Mouse (Mus musculus) layer of hippocampus, adult 11-12 months (tissue): Measurements from ENCODE around the gene Fcgr1.
"Not testable (repeated sequence)": the region's sequence is repeated elsewhere in the genome, so short reads cannot be mapped to it uniquely, and the experiment has no call there.

Experiments
- DNase-seq: peaks from one replicate; pipeline ENCODE4 v3.0.0; 2022; ENCODE audit warnings: low spot score

Gene Fcgr1

DNA sequence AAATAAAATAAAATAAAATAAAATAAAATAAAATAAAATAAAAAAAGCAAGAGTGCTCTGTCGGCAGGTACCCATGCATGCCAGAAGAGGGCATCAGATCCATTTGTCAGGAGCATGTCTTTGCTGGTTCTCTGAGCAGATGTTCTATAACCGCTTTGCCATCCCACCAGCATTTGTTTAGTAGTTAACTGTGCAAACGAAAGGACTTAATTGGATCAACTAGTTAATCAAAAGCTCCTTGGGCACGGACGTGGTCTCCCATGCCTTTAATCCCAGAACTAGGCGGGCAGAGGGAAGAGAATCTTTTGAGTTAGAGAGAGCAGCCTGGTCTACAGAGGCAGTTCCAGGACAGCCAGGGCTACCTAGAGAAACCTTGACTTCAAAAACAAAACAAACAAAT, 33.4 kb upstream of the Fcgr1 start:
- DNase-seq = no peak

DNA sequence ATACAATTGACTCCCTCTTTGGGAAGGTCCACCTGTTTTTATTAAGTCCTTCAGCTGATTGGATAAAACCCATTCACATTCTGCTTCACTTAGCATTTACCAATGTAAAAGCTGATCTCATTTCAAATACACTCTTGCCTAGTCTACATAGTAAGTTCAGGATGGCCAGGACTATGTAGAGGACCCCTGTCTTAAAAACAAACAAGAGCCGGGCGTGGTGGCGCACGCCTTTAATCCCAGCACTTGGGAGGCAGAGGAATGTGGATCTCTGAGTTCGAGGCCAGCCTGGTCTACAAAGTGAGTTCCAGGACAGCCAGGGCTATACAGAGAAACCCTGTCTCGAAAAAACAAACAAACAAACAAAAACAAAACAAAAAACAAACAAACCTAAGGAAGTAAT, 30.0 kb upstream of the Fcgr1 start:
- not testable (repeated sequence) for DNase-seq

DNA sequence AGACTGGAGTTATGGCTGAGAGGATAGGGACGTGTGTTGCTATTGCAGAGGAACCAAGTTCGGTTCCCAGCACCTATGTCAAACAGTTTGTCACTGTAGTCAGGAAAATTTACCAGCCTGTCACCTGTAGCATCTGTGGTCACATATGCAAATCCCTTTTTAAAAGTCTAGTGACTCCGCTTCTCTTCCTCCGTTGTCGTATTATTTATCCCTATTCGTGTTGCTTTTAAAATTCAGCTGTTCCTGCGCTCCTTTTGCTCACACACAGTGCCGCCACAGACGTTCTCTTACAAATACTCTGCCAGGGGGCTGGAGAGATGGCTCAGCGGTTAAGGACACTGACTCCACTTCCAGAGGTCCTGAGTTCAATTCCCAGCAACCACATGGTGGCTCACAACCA, 28.8 kb upstream of the Fcgr1 start:
- no peak for DNase-seq

DNA sequence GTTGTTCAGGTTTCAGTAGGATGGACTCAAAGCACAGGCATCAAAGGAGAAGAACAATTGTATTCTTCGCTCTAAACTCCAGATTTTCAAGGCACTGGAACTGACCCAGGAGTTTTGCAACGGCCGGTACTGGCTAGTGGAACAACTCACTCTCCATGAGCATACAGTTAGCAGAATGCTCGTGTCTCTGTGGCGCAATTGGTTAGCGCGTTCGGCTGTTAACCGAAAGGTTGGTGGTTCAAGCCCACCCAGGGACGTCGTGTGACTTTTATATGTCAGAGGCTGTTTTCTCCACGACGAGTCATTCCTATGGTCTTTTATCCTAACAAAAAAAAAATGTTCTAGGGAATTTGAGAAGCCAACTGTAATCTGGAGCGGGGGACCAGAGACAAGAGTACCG, 28.1 kb upstream of the Fcgr1 start:
- DNase-seq = no peak

DNA sequence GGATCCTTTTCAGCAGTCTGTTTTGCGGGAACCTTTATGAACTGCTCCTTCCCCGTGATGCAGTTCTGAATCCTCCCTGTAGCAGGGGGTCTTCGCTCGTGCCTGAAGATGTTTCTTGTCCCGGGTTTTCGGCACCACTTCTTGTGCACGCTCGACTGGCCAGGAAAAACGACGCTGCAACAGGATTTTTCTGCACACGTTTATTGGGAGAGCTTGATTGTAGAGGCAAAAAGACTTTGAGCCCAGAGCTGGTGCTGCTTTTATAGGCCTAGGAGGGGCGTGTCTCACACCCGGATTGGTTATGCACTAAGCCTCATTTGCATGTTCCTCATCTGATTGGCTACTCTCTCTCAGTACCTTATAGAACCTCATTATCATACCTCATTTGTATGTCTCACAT, 26.2 kb upstream of the Fcgr1 start:
- DNase-seq = not testable (repeated sequence)

DNA sequence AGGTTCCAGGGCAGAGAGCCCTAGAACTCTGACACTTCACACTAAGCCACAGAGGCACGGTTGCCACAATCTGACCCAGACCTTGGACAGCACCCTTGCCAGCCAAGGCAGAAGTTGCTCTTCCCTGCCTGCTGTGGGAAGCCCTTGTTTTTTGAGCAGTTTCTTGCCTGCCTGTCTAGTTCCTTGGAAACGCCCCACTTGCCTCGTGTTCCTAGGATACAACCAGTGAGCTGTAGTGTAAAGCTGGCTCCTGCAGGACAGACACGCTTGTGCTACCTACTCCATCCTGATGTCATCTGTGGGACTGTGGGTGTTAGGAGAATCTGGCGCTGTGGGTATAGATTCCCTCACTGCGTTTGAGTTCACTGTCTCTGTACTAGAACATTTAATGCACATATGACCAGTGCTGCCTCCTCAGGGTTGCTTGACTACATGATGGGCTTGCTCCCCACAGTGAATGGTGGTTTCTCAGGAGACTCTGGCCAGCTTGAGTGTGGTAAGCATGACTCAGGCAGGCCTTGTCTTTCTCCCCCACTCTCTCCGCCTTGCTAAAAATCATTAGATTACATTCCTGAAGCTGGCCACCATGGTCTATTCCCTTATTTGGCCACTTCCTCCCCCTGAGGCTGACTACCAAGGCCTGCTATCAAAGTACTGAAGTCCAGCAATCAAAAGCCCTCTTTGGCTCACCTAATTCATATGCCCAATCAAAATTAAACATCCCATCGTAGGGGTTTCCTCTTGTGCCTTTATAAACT, 18.8 kb upstream of the Fcgr1 start:
- no peak for DNase-seq

DNA sequence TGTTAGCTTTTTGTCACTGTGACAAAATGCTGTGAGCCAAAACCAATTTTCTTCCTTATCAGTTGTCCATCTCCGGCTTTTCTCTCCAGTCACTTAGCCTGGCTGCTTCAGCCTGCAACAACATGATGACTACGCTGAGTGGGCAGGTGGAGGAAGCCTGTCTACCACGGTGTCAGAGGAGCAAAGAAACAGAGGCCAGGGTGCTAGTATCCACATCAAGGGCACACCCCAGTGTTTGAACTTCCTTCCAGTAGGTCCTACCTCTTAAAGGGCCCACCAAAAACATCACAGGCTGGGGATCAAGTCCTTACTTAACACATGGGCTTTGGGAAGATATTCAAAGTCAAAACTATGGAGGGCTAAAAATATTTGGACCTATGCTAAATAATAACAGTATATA, 15.7 kb upstream of the Fcgr1 start:
- DNase-seq = no peak

DNA sequence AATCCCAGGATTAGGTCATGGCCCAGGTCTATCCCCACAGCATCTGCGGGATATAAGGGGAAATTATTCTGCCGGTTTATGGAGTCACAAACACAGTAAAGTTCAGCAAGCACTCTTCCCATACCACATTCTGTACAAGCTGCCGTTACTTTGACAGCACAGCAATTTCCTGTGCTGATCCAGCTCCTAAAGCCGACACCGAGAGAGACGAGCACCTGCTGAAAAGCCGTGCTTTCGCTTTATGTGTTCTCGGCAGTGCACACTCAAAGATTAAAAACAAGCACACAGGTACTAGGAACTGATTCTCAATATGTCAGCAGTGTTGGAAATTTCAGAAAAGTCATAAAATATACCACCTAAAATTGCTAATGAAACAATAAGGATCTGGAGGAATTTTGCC, 12.7 kb upstream of the Fcgr1 start:
- no peak for DNase-seq

DNA sequence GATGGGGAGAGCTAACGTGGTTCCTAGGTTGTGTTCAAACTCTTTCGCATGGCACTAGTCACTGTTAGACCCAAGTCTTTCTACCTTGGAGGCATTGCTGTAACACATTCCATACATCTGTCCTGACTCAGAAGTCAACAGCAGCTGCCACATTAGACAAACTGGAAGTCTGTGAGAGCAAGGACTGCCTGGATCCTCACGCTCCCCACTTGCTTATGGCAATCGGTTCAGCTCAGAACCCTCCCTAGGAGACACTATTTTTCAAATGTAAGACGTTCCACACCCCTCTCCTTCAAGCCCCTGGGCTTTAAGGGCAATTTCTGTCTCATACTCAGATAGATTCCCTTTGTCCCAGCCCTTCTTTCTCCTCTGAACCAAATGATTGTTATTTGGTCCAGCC, 8.3 kb upstream of the Fcgr1 start:
- no peak for DNase-seq

DNA sequence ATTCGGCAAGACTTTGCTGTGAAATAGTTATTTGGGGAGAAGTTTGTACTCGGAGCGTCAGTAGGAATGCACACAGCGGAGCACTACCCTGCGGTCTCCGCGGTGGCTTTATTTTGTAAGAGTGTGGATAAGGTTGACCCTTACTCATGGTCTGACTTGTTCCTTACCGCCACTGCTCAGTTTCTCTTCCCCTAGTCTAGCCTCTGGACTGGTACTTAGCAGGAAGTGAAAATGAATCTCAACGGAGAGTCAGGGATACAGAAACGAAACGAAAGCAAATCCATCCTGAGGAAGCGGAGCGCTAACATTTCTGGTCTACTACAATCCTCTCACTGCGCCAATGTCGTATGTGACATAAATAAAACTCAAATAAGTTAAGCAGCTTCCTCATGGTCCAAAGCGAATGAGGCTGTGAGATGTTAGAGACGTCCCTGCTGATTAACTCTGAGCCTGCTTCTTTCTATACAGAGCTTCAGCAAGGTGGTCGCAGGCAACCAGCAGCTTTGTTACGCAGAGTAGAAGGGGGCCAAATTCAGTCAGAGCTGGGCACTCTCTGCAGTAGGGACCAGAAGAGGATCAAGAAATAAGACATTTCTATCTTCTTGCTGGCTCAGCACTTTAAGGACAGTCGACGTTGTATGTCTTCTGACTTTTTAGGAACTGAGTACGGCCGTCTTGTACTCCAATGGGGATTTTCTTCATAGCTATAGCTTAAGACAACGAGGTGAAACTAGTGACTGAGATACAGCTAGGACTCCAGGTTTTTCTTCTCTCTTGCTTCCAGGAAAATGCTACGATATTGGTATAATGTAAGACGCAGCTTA, 7.1 kb upstream of the Fcgr1 start:
- DNase-seq = peak; percentile 53

DNA sequence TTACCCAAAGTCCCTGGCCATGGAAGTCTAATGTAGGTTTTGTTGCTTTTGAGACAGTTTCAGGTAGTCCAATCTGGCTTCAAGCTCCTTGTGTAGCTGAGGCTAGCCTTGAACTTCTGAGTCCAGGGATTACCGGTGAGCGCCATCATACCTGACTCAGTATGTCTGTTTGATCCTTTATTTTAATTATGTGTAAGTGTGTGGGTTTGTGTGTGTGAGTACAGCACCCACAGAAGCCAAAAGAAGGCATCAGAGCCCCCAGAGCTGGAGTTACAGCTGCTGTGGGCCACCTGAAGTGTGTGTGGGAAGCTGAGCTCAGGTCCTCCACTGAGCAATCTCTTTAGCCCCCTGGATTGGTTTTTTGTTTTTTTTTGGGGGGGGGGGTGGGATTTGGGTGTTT, 5.8 kb upstream of the Fcgr1 start:
- no peak for DNase-seq

DNA sequence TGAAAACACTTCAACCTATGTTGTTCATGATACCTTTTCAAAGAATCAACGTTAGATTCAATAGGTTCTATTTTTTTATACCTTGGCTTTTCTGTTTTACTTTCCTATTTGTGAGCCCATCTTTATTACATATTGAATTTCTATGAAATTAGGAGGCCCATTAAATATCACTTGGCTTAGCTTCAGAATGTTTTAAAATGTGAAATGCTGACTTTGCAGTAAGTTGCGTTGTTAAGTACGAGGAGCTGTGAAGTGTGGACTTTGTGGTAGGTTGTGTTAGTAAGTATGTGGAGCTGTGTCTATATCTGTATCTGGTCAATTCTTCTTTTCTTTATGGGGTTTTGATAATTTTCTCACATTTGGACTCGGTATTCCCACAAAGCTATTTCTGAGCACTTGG, 4.6 kb upstream of the Fcgr1 start:
- no peak for DNase-seq

DNA sequence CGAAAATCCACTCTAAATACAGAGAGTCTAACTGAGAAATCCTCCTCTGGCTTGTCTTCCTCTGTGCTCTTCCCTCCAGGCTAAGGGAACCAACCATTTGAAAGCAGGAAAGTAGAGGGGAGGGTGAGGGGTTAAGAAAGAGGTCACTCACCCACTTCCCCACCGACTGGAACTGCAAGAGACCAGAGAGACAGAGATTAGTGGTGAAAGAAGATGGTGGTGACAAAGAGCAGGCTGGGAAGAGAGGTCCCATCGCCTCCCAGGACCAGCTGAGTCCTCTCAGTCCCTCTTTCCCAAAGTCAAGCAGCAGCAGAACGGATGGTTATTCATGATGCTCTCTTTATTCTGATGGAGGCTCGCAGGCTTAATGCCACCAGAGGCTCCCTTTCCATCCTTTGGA, 401 bp downstream of the Fcgr1 start:
- no peak for DNase-seq

DNA sequence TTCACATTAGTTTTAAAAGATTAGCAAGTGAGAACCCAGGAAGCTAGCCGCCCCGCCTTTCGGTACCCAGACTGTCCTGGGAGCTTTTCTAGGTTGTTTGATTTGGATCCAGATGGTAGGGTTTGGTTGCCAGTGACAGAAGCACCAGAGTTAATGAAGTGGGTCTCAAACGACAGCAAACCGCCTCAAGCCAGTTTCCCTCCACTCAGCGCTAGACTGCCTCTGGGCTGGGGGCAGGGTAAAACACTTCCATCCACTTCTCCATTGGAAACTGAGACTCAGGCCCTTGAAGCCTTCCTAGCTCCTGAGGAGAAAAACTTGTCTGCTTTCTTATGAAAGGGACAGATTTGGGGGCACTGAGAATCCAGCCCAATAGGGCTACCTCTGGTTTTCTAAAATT, 1.1 kb downstream of the Fcgr1 start:
- DNase-seq = no peak

DNA sequence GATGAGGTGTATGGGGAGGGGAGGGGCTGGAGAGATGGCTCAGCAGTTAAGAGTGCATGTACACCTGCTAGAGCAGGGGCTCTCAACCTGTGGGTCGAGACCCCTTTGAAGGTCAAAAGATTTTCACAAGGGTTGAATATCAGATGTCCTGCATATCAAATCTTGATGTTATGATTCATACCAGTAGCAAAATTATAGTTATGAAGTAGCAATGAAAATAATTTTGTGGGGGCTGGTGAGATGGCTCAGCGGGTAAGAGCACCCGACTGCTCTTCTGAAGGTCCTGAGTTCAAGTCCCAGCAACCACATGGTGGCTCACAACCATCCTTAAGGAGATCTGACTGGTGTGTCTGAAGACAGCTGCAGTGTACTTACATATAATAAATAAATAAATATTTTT, 3.0 kb downstream of the Fcgr1 start:
- not testable (repeated sequence) for DNase-seq

DNA sequence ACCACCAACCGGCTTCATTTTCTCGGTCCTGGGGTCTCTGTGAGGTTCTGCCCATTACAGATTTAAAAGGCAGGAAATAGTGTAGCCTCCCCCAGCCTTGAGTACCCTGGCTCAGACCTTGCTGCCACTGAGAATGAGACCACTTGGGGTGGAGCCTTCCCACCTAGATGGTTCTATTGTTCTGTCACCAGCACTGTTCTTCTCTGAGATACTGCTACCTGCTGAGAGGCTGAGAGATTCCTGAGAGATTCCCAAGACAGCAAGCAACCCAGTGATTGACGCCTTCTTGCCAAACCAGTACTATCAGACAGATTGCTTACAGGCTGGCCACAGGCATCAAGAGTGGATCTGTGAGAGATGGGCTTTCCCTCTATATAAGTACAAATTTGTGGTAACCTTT, 4.6 kb downstream of the Fcgr1 start:
- no peak for DNase-seq

DNA sequence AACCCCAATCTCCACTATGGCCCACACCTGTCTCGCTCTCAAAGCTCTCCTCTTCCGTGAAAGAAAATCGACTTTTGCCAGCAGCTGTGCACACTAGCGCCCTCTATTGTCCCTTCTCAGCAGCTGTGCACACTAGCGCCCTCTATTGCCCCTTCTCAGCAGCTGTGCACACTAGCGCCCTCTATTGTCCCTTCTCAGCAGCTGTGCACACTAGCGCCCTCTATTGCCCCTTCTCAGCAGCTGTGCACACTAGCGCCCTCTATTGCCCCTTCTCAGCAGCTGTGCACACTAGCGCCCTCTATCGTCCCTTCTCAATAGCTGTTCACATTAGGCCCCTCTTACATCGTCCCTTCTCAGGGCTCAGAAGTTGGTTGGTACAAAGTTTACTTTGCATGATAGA, 6.4 kb downstream of the Fcgr1 start:
- not testable (repeated sequence) for DNase-seq

DNA sequence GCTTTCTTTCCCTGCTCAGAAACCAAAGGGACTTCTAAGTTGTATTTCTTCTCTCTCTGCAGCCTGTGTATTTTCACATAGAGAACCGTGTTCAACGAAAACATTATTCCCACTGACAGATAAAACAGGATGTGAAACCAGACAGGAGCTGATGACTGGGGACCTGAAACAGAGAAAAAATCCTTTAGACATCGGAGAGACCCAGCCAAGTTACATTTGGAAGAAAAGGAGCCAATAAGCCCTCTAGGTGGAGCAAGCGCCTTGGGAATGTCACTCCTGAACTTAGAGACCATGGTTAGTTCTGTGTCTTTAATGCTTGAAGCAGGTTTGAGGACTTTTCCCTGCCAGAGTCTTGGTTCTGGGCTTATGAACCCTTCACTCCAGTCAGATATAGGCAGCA, 9.3 kb downstream of the Fcgr1 start:
- peak; percentile 53 for DNase-seq

DNA sequence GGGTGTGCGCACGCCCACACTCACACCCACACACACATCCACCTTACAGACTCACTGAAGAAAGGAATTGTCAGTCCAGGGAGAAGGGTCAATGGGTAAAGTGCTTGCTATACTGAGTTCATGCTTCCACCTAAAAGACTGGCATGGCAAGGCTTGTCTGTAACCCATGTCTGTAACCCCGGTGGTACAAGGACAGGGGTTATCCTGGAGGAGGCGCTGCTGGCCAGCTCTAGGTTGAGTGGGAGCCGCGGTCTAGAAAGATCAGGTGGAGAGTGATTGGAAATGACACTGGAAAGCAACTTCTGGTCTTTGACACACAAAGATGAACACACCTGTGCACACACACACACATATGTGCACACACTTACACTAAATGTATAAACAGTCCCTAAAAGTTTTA, 13.1 kb downstream of the Fcgr1 start:
- DNase-seq = no peak

DNA sequence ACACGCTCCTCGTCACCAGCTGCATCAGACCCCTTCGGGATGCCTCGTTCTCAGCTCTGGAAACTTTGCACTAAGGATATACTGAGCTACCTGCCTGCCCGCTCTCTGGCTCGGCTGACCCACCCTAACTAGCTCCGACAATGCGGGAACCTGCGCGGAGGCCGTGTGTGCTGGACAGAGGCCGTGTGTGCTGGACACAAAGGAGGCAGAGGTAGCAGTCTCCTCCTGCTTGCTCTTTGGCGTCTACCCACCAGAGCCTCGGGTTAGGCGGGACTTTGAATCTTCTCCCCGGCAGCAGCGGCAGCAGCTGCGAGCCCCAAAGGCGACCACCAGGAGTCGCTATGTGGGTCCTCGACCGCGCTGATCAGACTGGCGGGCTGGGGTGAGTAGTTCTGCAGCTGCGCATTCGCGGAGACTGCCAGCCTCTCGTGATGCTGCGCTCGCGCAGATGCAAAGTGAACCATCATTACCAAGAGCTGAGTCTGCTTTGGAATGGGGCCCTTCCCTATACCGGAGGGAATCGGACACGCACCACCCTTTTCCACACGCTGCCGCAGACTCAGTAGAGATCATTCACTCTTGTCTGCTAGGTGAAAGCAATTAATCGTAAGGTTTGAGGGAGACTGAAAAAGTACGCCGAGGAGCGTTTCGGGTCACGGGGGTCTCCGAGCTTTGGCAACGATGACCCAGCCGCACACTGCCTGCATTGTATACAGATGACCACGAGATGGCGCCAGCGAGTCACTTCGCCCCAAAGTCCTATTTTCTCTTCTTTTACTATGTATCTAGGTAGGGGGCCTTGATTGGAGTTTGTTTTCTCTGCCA, 15.8 kb downstream of the Fcgr1 start:
- DNase-seq = peak; percentile 93

DNA sequence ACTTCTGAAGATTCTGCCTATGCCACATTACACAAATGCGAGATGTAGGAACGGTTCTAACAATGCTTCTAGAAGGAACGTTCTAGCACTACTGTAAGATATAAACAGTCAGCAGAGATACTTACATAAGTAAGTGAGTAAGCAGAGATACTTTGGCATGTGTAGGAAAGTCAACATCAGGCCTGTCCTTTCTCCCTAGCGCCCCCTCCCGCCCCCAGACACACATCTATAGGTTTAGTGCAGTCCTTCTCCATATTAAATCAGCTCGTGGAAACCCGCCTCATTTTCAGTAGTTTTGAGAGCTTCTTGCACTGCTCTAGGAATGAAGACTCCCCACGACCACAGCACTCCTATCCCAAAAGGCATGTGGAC, 16.4 kb downstream of the Fcgr1 start:
- no peak for DNase-seq

DNA sequence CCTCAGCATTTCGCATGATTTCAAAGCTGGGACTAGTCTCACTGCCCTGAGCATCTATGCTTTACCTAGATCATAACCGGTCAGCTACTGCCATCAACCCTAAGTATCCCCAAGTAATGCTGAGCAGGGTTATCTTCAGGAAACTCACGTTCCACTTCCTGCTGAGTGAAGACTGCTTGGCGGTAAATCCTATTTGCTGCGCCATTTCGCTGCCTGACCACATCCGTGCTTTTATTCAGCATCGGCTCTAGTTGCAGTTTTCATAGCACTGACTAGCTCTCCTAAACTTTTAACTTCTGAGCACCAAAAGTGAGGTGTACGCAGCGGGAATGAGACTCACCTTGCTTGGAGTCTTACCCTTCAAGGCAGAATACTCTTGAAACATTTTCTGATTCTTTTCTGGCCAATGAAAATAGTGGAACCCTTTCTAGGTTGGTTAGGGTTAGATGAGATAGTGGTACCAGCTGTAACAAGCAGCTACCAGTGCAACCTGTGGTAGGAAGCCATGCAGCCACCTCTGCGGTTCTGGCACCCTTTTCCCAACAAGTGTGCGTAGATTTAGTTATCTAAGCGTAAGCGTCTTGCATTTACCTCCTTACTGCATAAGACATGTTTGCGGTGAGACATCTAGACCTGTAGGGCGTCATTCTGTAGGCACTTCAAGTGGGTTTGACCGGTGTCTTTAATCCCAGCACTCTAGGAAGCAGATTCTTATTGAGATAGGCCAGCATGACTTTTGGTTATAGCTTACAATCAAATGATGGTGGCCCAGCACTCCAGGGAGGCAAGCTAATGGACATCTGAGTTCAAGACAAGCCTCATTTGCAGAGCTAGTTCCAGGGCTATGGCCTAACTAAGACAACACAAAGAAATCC, 19.9 kb downstream of the Fcgr1 start:
- no peak for DNase-seq
